27 mouse cellular contexts compared by ENCODE assay signal in the genomic region with DNA sequence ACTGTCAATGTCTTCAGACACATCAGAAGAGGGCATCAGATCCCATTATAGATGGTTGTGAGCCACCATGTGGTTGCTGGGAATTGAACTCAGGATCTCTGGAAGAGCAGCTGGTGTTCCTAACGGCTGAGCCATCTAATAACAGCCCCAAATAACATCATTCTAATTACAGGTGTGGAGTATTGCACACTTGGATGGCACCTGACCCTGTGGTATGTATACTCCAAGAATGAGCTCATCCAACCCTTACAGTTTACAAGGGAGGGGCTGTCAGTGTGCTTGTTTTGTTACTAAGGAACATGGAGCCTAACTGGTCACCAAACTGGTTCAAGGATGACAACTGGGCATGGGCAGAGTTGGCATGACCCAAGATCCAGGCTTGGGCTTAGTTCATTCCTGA.
"Had no signal": no experiment of that assay in that cellular context is flagged by ENCODE, and none has a peak within 500 bp of the region (broad histone marks: within the 10 kb centered on the region; RNA-seq: fewer than 3 reads in every experiment).

No protein-coding gene starts in this region.

- DNase-seq: gastrocnemius, adult 2 months; gastrocnemius, postnatal 10 days; gastrocnemius, postnatal 25 days; heart, adult 18-20 months; heart, postnatal 10 days; heart, postnatal 4 days; kidney, adult 11 months; kidney, adult 2 months; kidney, postnatal 14 days; kidney, postnatal 4 days; liver; liver, embryonic 13.5 days had no signal

- ATAC-seq: hindbrain, embryonic 16.5 days; inflammation-experienced regulatory T-cells, adult 6 months had no signal

- H3K9ac ChIP-seq: heart, embryonic 12.5 days; hindbrain, embryonic 12.5 days; hindbrain, embryonic 14.5 days; kidney, embryonic 15.5 days; limb, embryonic 12.5 days; liver, embryonic 13.5 days; liver, embryonic 15.5 days had no signal

- H3K9me3 ChIP-seq: heart, embryonic 10.5 days; heart, embryonic 12.5 days; hindbrain, embryonic 10.5 days; hindbrain, embryonic 12.5 days; kidney, embryonic 15.5 days; limb, embryonic 10.5 days; limb, embryonic 12.5 days; liver, embryonic 13.5 days; liver, embryonic 15.5 days had no signal

- H3K4me2 ChIP-seq: heart, embryonic 12.5 days; hindbrain, embryonic 12.5 days; hindbrain, embryonic 14.5 days; kidney, embryonic 15.5 days; limb, embryonic 12.5 days; liver, embryonic 11.5 days; liver, embryonic 13.5 days; liver, embryonic 15.5 days had no signal

- H3K36me3 ChIP-seq: heart, embryonic 10.5 days; heart, embryonic 12.5 days; hindbrain, embryonic 10.5 days; hindbrain, embryonic 12.5 days; kidney, embryonic 15.5 days; limb, embryonic 10.5 days; limb, embryonic 12.5 days; liver, embryonic 13.5 days; liver, embryonic 15.5 days had no signal

- H3K27me3 ChIP-seq: heart, embryonic 12.5 days; hindbrain, embryonic 12.5 days; kidney, embryonic 15.5 days; limb, embryonic 12.5 days; liver, embryonic 13.5 days; liver, embryonic 15.5 days had no signal

- H3K4me1 ChIP-seq: heart, embryonic 10.5 days; heart, embryonic 12.5 days; limb, embryonic 10.5 days; limb, embryonic 12.5 days; liver, embryonic 13.5 days; liver, embryonic 15.5 days had no signal

- H3K27ac ChIP-seq: gastrocnemius, adult 2 months; heart, embryonic 10.5 days; hindbrain, embryonic 10.5 days; hindbrain, embryonic 12.5 days; hindbrain, embryonic 14.5 days; kidney, embryonic 15.5 days; kidney, postnatal 0 days; layer of hippocampus, adult 2 months; left cerebral cortex, adult 2 months; limb, embryonic 10.5 days; limb, embryonic 12.5 days; liver, embryonic 13.5 days; liver, embryonic 15.5 days had no signal

- H3K4me3 ChIP-seq: gastrocnemius, adult 2 months; heart, embryonic 10.5 days; heart, embryonic 12.5 days; hindbrain, embryonic 10.5 days; hindbrain, embryonic 12.5 days; kidney, embryonic 15.5 days; layer of hippocampus, adult 2 months; left cerebral cortex, adult 2 months; limb, embryonic 10.5 days; limb, embryonic 12.5 days; liver, embryonic 13.5 days; liver, embryonic 15.5 days had no signal
